Mouse (Mus musculus) myocyte (in vitro differentiated cells): ENCODE data around the gene Tmem132d.

Source experiments
- POLR2A ChIP-seq: IDR thresholded peaks from one replicate; pipeline ENCODE4 v1.6.1; 2011; ENCODE audit warnings: low read depth, mild to moderate bottlenecking, control low read depth, moderate library complexity; ENCODE audit not compliant: insufficient read length
- REST ChIP-seq: IDR thresholded peaks from one replicate; pipeline ENCODE4 v1.6.1; 2011; ENCODE audit warnings: mild to moderate bottlenecking, control low read depth, moderate library complexity; ENCODE audit not compliant: insufficient read depth, insufficient read length
- SRF ChIP-seq: IDR thresholded peaks from one replicate; pipeline ENCODE4 v1.6.1; 2011; ENCODE audit warnings: low read depth; ENCODE audit not compliant: control insufficient read depth, insufficient read length

GRCm38 (mm10) chr5:128090578-128090977, 342.3 kb downstream of the Tmem132d start:
- TF ChIP-seq POLR2A (no peak), SRF (no peak), REST (no peak)
